Mouse (Mus musculus): ENCODE data around the gene Cldn5. TPM values are rescaled to one million over a fixed set of nuclear protein-coding genes. Genes with fewer than 3 reads are reported as not detected.

The Cldn5 gene
- polyA plus RNA-seq (2015; fragmentation: Illumina TruSeq; extraction: RNeasy Lipid Tissue Mini Kit (QIAGEN cat#74804); ENCODE audit: insufficient read depth, low replicate concordance), result 11.5 TPM

DNA sequence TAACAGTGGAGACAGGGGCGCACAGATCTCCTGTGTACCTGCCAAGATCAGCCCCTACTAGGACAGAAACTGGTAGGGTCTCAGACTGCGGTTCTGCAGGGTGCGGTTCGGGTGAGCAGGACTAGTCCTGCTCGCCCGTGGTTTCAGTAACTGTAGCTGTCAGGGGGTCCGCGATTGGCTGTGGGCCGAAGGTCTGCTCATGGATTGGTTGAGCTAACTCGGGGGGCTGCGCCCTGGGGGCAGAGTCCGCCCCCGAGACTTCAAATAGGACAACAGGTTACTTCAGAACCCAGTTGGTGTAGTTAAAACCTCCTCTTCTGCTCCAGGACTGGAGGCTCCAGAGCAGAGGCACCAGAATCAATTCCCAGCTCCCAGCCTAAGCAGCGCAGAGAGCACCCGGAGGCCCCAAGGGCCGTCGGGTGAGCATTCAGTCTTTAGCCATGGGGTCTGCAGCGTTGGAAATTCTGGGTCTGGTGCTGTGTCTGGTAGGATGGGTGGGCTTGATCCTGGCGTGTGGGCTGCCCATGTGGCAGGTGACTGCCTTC is at the start of gene Cldn5:
Gene Cldn5 (plus strand): TSS at position 292 of the 545 bp plus-strand sequence.

GRCm38 (mm10) chr16:18811468-18812384 is 35.1 kb downstream of the Cldn5 start, which contains the start of the genes Ufd1 and Cdc45:
TSS of gene Ufd1 (plus strand) at chr16:18811779.
TSS of gene Cdc45 (minus strand) at chr16:18811987.

Other genes starting within 250 kb of the Cldn5 start
- gene Tbx1, start 186.2 kb upstream of the Cldn5 start, polyA plus RNA-seq (2015; fragmentation: Illumina TruSeq; extraction: RNeasy Lipid Tissue Mini Kit (QIAGEN cat#74804); ENCODE audit: insufficient read depth, low replicate concordance), result not detected
- gene Gp1bb, start 154.4 kb upstream of the Cldn5 start, polyA plus RNA-seq (2015; fragmentation: Illumina TruSeq; extraction: RNeasy Lipid Tissue Mini Kit (QIAGEN cat#74804); ENCODE audit: insufficient read depth, low replicate concordance), result 0.77 TPM
- gene Gm49601, start 150.4 kb upstream of the Cldn5 start, polyA plus RNA-seq (2015; fragmentation: Illumina TruSeq; extraction: RNeasy Lipid Tissue Mini Kit (QIAGEN cat#74804); ENCODE audit: insufficient read depth, low replicate concordance), result 0.68 TPM
- 1.4 TPM for gene Sept5, start 146.9 kb upstream of the Cldn5 start, polyA plus RNA-seq (2015; fragmentation: Illumina TruSeq; extraction: RNeasy Lipid Tissue Mini Kit (QIAGEN cat#74804); ENCODE audit: insufficient read depth, low replicate concordance)
- 116 TPM for gene Ufd1, start 34.9 kb downstream of the Cldn5 start, polyA plus RNA-seq (2015; fragmentation: Illumina TruSeq; extraction: RNeasy Lipid Tissue Mini Kit (QIAGEN cat#74804); ENCODE audit: insufficient read depth, low replicate concordance)
- gene Cdc45, start 35.1 kb downstream of the Cldn5 start, polyA plus RNA-seq (2015; fragmentation: Illumina TruSeq; extraction: RNeasy Lipid Tissue Mini Kit (QIAGEN cat#74804); ENCODE audit: insufficient read depth, low replicate concordance), result 8.2 TPM
- gene 2510002D24Rik, start 59.7 kb downstream of the Cldn5 start, polyA plus RNA-seq (2015; fragmentation: Illumina TruSeq; extraction: RNeasy Lipid Tissue Mini Kit (QIAGEN cat#74804); ENCODE audit: insufficient read depth, low replicate concordance), result 38.5 TPM
- gene Gm28539, start 59.7 kb downstream of the Cldn5 start, polyA plus RNA-seq (2015; fragmentation: Illumina TruSeq; extraction: RNeasy Lipid Tissue Mini Kit (QIAGEN cat#74804); ENCODE audit: insufficient read depth, low replicate concordance), result not detected
- 58.6 TPM for gene Mrpl40, start 100.0 kb downstream of the Cldn5 start, polyA plus RNA-seq (2015; fragmentation: Illumina TruSeq; extraction: RNeasy Lipid Tissue Mini Kit (QIAGEN cat#74804); ENCODE audit: insufficient read depth, low replicate concordance)
- 36.9 TPM for gene Hira, start 100.2 kb downstream of the Cldn5 start, polyA plus RNA-seq (2015; fragmentation: Illumina TruSeq; extraction: RNeasy Lipid Tissue Mini Kit (QIAGEN cat#74804); ENCODE audit: insufficient read depth, low replicate concordance)

Data from spleen, adult 10 weeks (tissue).